Mouse (Mus musculus) retina, postnatal 7 days (tissue): Measurements from ENCODE around the gene D730048I06Rik.
"Not testable (repeated sequence)": the region's sequence is repeated elsewhere in the genome, so short reads cannot be mapped to it uniquely, and the experiment has no call there.

Experiments
- DNase-seq: peaks from one replicate; pipeline ENCODE4 v3.0.0-alpha.2; 2012; ENCODE audit warnings: low read depth, low spot score

D730048I06Rik gene

DNA sequence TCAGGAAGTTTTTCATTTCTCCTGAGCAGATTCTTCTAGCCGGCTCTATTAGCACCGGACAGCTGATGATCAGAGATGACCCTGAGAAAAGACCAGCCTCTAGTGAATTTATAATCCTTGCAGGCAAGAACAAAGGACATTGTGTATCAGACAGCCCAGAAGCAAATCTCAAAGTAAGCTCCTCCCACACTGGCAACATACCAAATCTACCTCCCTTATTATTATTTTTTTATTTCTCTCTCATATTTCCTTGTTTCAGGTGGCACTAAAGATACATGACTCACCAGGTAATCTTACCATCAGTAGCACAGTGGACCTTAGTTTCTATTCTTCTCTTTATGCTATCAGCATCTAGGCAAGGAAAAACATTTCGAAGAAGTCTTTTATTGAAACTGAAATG is at the start of gene D730048I06Rik, which contains the start of gene Gm27235:
TSS of gene D730048I06Rik (minus strand) at position 112 of the 400 bp plus-strand sequence.
TSS of gene Gm27235 (minus strand) at position 101 of the 400 bp plus-strand sequence.
- no peak for DNase-seq

DNA sequence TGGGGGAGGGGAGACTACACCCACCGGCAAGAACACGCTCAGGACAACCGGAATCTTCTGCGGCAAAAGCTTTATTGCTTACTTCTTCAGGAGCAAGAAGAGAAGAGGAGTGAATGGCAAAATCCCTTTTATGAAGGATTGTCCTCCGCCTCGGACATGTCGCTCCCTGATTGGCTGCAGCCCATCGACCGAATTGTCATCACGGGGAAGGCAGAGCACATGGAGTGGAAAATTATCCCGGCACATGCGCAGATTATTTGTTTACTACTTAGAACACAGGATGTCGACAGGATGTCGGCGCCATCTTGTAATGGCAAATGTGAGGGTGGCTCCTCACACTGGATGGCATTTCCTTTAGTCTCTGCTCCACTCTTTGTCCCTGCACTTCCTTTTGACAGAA is 28.0 kb upstream of the D730048I06Rik start:
- DNase-seq = not testable (repeated sequence)

- DNase-seq = no peak
These were observed 8.2 kb upstream of the D730048I06Rik start for GRCm38 (mm10) chr9:35798146-35798545.

- DNase-seq = no peak
These were observed 11.9 kb downstream of the D730048I06Rik start, which contains the start of gene Gm17727 for GRCm38 (mm10) chr9:35778009-35778408. Gene Gm17727, minus strand, starts transcription at chr9:35778109.

DNA sequence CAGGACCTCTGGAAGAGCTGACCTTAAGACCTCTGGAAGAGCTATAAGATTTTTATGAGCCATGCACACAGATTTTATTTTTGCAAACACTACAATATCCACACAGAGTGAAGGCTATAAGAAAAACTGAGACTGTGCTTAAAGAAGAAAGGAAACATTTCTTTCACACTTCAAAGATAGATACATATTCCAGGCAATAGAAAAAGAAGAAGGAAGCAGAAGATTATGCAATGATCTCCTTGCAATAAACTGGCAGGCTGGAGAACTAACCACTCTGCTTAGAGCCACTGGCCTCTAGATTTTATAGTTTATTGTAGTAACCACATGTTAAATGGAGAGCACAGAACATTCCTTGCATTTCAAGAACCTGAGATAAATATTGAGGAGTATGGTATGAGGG is 33.1 kb downstream of the D730048I06Rik start:
- DNase-seq = no peak

- no peak for DNase-seq
These were observed 49.2 kb downstream of the D730048I06Rik start, which contains the start of gene Gm17677 for GRCm38 (mm10) chr9:35740749-35741148. Gene Gm17677, plus strand, starts transcription at chr9:35741049.
